Mouse (Mus musculus): ENCODE data around the gene Entpd1.
"Not testable (repeated sequence)": the region's sequence is repeated elsewhere in the genome, so short reads cannot be mapped to it uniquely, and the experiment has no call there.

The Entpd1 gene

DNA sequence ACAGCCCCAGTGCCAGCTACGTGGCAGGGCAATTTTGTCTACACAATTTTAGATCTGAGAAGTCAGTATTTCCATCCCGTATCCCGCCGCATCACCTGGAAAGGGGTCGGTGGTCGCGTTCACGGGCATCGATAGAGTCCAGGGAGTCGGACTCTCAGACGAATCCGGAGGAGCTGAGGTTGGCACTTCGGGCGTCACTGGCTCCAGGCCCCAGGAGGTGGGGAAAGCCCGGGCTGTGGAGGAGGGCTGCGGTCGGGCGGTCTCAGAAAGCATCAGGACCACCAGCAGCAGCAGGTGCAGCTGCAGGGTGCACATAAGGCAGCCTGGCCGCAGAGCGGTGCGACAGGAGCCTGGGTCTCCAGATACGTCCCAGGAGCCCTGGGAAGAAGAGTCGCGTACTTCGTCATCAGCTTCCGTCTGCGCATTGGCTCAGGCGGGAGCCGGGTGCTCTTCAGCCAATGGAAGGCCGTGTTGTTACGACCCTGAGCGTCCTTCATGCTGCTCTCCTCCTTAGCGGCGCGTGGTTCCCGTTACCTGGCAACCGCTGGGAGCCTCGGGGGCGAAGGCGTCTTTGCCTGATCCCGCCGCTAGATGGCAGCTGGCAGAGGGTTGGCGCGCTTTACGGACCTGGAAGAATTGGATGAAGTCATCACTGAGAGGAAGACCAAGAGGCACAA lies at the start of gene Entpd1, which contains the start of gene Tctn3:
Gene Entpd1, plus strand, starts transcription at position 537 of the 677 bp plus-strand sequence.
Gene Tctn3, minus strand, starts transcription at position 404 of the 677 bp plus-strand sequence.
- DNase-seq (ENCODE audit: low read depth) = peak; percentile 97

DNA sequence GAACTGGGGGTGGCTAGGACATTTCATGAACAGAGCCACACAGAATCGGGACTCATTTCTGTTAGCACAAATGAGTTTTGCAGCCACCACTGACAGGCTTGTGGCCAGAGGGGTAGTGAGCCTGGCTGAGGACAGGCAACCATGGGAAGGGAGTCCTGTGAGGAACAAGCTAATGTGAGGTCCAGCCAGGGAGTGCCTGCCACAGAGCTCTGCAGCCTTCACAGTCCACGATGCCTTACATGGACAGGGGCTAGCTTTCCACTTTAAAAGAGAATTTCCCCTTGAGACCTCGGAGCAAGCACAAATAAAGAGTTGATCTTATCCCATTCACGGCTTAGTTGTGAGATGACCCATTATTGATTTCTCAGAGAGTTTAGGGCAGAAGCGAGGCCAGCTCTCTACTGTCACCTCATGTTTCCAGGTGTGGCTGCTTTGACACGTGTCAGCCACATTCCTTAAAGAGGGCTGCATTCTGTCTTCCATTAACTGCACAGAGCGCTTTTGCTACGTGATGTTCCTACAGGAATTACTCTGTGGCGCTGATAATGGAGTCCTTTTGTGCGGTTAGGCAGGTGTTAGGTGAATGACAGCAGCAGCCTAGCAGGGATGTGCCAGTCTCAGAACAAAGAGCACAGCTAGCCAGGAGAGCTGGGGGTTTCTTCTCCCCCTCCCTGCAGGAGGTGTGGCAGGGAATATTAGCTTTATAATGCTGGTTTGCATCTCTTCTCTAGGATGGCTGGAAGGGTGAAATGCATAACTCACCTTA lies 48.1 kb upstream of the Entpd1 start:
- DNase-seq (ENCODE audit: low read depth) = no peak

DNA sequence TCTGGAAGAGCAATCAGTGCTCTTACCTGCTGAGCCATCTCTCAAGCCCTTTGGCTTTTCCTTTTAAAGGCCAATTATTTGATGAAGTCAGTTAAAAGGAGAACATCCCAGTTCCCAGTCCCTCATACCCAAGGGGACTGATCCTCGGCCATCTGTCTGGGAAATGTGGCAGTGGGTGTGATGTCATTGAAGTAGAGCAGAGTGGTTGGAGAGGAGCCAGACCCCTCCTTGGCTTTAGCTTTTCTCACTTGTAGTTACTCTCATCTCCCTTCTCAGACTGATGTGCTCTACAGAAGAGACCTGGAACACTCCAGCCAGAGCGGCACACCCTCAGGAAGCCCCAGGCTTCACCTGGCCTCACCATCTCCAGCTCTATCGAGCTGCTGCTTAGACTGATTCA lies 44.5 kb upstream of the Entpd1 start:
- DNase-seq (ENCODE audit: low read depth) = no peak

DNA sequence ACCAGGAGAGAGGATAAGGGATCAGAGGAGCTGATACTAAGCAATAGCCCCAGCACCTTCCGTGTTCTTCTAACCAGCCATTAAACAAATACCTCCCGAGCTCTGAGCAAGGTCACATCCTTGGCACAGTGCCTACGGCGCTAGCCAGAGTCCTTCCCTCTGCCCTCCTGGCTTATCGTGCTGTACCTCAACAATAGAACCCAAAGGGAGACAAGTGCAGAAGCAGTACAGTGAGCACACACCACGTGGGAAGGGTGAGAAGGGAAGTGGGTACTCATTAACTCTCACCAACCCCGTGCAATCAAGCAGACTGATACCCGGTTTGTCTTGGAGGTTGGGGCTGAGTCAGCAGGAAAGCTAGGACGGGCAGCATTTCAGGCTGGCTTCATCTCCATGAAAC lies 41.4 kb upstream of the Entpd1 start:
- no peak for DNase-seq (ENCODE audit: low read depth)

DNA sequence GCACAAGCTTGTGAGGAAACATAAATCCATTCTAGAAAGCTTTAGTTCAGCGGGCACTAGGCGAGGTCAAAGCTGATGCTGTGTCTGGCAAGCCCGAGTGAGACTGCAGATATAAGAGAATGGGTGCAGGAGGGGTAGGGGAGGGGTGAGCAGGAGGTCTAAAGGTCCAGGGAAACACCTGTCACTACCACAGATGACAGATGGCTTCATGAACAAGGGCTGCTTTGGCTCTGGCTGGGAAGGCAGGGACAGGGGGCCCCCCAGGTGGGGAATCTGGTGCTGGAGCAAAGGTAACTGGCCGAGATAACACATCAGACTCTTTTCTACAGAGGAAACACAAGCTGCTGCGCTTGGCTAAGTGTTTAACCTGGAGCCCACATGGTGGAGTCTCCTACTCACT lies 36.7 kb upstream of the Entpd1 start:
- no peak for DNase-seq (ENCODE audit: low read depth)

DNA sequence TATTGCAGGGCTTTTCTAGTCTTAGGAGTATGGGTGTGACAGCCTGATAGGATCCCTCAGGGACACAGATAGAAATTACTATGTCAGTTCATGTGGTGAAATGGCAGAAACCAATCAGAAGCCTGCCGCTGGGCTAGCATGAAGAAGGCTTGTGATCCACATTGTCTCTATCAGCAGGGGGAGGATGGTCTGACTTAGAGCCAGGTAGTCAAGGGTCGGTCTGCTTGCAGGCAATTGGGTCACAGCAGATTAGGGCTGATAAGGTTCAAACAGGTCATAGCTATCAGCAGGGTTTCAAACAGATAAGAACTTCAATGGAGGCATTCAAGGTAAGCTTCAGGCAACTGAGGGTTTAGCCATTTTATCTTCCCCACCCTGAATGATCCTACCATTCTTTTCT lies 31.3 kb upstream of the Entpd1 start:
- no peak for DNase-seq (ENCODE audit: low read depth)

DNA sequence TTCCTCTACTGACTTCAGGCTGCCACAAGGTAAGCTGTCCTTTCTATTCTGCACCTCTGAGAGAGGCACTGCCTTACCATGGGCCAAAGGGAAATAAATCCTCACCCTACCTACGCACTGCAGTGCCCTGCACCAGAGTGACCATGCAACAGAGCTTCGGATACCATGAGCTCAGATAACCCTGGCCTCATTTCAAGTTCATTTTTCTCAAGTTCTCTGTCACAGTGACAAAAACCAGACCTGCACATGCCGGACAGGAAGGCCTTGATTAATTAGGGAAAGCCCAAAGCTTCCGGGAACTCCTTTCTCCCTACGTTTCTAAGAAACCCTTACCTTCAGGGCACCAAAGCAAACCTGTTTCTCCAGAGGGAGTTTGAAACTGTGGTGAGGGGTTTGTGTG lies 30.5 kb upstream of the Entpd1 start:
- DNase-seq (ENCODE audit: low read depth) = no peak

DNA sequence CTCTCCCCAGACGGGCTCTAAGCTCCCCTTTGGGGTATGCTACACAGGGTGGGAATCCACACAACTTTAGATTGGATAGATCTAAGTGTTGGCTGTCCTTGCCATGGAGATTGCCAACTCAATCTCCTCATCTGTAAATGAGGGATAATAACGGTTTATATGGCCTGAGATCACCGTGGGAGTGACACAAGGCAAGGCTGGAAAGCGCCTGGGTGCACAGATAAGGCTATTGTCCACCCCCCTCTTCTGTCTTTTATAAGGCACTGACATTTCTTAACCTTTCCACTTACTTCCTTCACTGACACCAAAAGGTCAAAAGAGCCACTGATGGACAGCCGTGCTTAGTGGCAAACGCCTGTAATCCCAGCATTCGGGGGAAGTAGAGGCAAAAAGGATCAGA lies 25.3 kb upstream of the Entpd1 start:
- no peak for DNase-seq (ENCODE audit: low read depth)

DNA sequence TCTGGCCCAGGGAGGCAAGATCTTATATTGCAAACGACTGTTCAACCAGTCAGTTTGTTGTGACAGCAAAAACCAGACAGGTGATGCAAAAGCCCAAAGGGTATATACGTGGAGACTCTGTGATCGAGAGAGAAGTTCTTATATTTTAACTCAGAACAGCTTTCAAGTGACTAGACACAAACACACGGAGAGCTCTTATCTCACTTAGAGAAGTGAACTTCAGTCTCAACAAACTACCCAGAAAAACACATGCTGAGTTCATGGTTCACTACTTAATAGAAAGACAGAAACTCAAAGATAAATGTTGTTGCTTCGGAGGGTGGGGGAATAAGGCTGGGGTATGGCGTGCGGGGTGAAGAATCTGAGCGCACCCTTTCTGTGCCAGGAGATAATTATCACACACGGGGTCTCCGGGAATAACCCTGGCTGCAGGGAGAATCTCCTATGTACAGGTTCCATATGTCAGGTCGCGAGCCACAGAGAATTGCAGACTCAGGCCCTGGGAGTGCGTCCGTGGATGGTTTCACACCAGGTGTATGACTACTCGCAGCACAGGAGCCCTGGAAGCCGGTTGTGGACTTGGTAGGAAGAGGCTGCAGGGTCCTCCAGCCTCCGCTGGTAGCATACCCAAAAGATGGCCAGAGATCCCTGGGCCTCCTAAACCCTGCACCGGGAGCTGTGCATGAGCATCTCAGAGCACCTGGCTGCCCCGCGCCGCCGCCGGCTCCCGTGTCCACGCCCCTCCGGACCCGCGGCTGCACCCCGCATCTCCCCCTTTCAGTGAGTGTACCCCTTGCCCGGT lies 24.5 kb upstream of the Entpd1 start:
- DNase-seq (ENCODE audit: low read depth) = no peak

DNA sequence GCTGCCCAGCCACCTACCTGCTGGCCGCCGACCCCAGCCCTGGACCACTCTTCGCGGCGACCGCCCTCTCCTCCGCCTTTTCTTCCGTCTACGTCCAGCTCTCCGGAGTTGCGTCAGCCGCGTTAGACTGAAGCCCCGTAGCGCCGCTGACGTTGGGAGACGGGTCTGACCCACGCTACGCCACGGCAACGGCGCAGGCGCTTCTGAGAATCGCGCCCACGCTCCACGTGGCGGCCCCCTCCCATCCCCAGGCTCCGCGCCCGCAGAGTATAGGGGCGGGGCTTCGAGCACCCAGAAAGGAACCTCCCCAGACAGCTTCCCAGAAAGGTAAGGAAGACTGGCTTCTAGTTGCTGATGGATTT lies 23.9 kb upstream of the Entpd1 start, which contains the start of gene Aldh18a1:
Gene Aldh18a1, minus strand, starts transcription at position 171 of the 362 bp plus-strand sequence.
- DNase-seq (ENCODE audit: low read depth) = peak; percentile 98

DNA sequence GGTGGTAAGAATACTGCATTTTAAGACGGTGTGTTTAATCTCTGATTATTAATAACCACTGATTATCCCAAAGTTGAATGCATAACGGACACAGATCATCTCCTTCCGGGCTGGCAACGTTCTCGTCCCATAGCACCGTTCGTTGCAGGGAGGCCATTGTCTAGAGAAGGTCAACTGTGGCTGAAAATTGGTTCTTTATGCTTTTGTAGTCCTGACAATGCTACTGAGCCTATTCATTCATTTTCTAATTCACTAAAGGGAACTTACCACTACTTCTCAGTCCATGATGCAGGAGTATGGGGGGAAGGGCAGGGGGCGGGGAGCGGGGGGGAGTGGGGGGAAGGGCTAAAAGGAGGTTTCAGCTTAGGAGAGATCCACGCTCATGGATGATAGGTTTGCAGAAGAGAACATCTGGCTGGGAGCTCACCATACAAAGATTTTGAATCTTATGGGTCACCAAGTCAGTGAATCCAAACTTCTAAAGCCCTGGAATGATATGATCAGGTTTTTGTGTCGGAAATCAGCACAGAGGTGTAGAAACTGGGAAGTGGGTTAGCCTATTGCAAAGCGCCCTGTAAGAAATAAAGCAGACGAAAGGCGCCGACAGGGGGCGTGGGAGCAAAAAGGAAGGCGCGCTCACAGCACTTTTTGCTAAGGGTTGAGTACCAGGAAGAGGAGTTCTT lies 23.2 kb upstream of the Entpd1 start:
- DNase-seq (ENCODE audit: low read depth) = peak; percentile 99

DNA sequence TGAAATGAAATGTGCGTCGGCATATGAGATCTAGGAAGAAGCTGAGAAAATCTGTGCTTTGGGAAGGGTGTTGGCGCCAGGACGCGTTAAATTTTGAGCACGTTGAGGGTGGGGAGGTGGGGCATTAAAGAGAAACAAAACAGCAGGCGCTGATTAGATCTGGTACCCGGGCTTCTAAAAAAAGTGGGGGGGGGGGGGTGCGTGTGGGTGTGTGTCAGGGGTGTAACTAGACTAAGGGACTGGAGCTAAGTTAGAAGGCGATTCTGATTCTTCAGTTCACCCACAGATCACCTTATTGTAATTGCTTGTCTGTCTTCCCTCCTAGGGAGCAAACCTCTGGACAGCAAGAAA lies 22.7 kb upstream of the Entpd1 start:
- no peak for DNase-seq (ENCODE audit: low read depth)

DNA sequence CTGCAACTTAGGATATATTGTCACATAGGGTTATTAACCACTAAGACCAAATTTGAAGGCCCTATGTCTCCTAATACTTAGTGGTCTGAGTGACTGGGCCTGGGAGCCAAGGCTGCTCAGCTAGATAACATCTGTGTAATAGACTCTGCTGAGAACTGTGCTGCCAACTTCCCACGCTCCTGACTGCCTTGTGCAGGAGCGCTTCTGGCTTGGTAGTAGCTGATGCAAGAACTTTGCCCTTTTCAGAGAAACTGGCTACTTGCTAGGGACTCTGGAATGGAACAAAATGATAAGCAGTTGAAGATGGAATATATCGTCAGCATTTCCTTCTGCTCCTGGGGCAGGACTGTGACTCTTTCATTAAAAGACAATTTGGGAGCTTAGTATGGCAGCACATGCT lies 16.9 kb upstream of the Entpd1 start:
- DNase-seq (ENCODE audit: low read depth) = no peak

DNA sequence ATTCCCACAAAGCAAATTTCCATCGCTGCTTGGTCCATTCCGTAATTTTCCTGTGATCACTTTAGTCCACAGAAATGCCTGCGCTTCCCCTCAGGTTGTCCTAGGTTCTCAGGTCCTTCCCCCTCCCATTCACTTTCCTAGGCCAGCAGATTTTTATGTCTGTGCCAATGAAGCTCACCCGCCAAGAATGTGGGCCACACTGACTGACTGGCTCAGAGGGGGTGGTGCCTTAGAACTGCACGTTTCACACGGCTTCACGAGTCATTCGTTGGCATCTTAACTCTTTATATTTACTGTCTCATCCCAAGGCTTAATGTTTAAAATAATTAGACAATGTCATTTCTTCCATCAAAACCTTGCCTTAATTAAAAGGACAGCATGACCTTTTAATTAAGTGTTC lies 16.3 kb upstream of the Entpd1 start:
- no peak for DNase-seq (ENCODE audit: low read depth)

DNA sequence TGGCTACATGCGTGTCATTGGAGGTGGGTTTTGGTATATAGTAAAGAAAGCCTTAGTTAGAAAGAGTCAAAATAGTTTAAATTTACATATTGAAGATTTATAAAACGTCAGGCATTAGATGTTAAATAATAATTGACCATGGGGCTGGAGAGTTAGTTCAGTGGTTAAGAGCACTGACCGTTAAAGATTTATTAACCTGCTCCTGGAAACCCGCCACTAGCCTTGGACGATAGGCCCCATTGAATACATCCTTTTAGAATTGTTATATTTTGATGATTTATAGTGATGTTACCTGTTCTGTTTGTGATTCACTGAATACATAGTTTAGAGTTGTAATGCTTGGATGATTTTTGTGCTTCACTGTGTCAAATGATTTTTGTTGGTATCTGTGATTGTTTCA lies 11.3 kb upstream of the Entpd1 start:
- DNase-seq (ENCODE audit: low read depth) = not testable (repeated sequence)

DNA sequence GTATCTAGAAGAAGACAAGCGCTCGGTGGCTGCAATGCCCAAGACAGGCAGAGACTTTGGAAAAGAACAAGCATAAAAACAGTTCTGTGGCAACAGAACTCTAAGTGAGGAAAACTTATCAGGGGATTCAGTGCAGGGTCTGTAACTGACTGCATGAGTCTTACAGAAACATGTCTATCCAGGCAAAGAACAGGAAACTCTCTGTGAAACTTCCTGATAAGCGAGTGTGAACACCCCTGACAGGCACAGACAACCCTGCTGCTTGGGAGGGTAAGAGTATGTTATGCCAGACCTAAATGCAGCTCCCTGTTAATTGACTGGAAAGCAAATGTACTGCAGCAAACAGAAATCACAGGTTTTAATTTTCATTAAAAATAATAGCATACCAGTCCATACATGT lies 10.3 kb upstream of the Entpd1 start:
- DNase-seq (ENCODE audit: low read depth) = no peak

DNA sequence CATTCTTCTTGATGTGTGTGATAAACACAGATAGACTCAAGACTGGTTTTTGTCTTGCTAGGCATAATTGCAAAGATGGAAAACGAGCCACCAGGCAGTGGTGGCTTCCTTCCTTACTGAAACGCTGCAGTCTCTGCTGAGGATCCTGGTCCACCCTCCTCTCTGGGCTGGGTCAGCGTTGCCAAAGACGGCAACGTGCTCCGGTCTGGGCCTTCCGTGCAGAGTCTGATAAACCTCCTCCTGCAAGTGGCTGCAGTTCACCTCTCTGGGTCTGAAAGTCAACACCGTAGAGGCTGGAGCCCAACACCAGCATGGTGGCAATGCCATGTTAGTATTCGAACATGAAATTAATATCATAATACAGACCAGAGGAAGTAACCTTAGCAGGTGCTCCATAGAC lies 7.0 kb upstream of the Entpd1 start:
- DNase-seq (ENCODE audit: low read depth) = no peak

DNA sequence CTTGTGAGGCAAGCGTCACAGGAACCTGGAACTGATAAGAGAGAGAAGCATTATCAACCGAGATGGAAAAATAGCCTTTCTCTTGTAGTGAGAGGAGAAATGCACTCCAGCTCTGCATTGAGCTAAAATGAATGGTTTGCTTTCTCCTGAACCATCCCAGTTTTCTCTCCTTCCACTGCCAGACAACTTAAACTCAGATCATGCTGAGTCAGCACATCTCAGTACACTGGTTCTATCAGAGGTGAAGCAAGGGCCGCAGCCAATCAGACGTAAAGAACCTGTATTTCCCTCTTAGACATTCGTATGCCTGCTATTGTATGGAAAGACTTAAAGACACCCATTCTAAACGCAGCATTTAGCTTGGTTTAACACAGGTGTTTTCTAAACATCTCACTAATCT lies 4.5 kb upstream of the Entpd1 start:
- no peak for DNase-seq (ENCODE audit: low read depth)

DNA sequence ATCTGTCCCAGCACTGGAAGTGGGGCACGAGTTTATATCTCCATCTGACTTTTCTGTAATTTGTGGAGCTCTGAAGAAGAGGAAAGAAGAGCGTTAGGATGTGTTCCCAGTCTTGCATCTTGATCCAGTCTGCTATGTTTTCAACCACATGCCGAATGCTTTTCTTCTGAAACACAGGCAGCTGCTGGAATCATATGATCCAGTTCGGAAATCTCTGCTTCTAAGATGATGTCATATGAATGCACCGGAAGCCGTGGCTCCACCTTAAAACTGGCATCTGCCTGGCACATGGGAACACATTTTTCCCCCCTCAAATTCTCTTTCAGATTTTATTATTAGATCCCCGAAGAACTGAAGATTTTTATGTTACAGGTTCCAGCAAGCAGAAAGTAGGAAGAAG lies 2.6 kb downstream of the Entpd1 start:
- no peak for DNase-seq (ENCODE audit: low read depth)

DNA sequence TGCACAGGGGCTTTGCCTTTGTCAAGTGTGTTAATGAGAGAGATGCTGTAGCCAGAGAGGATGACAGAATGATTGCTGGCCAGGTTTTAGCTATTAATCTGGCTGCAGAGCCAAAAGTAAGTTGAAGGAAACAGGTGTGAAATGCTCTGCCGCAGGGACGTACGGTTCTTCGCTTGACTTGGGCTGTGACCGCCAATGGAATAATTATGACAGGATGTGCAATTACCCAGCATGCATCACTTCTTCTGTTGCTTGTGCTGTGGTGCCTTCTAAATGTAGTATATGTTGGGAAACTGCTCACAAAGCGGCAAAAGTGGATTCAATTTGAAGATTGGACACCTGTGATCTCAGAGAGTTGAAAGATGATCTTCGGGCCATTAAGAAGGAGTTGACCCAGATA lies 3.9 kb downstream of the Entpd1 start:
- peak; percentile 83 for DNase-seq (ENCODE audit: low read depth)

DNA sequence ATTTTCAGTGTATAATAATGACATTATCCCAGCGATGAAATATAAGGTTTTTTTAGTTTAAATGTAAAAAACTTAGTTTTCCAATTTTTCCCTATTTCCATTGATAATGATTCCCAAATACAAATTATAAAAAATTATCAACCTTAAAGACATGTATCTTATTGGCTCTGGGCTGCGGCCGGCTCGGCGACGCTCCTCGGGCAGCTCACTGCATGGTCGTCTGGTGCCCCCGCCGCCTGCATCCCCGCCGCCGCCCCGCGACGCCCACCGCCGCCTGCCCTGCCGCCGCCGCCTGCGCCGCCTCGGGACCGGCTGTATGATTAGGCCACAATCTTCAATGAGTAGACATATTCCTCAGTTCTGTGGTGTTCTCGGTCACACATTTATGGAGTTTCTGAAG lies 9.4 kb downstream of the Entpd1 start:
- DNase-seq (ENCODE audit: low read depth) = not testable (repeated sequence)

DNA sequence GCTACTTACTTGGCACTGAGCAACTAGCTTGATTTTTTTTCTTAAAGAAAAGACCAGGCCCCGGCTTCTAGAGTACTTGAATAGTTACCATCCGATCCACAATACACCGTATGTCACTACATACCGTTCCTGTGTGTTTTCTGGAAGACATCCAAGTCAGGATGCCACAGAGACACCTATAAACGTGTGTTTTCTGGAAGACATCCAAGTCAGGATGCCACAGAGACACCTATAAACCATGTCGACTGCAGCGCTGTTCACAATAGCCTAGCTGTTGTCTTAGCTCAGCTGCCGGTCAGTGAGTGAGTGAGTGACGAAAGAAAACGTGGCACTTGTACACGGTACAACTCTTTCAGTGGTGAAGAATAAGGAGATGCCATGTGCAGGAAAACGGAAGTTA lies 13.8 kb downstream of the Entpd1 start:
- DNase-seq (ENCODE audit: low read depth) = no peak
